Mouse (Mus musculus) myocyte (in vitro differentiated cells): ENCODE data around the gene Kirrel3.

ENCODE experiments used
- E2F4 ChIP-seq: IDR thresholded peaks from one replicate; pipeline ENCODE4 v1.6.1; 2011; ENCODE audit warnings: mild to moderate bottlenecking, control low read depth, moderate library complexity; ENCODE audit not compliant: insufficient read depth
- MAX ChIP-seq: IDR thresholded peaks from one replicate; pipeline ENCODE4 v1.6.1; 2011; ENCODE audit warnings: low read depth, mild to moderate bottlenecking, control low read depth
- MYOG ChIP-seq, 3 experiments: IDR thresholded peaks; one replicate each; pipeline ENCODE4 v1.6.1; 2011; ENCODE audit warnings: control low read depth in 2 of 3, low read depth in 2 of 3, mild to moderate bottlenecking in 2 of 3; ENCODE audit not compliant: insufficient read length in 2 of 3, control insufficient read depth in 1 of 3, insufficient read depth in 1 of 3
- POLR2A ChIP-seq: IDR thresholded peaks from one replicate; pipeline ENCODE4 v1.6.1; 2011; ENCODE audit warnings: low read depth, mild to moderate bottlenecking, control low read depth, moderate library complexity; ENCODE audit not compliant: insufficient read length
- POLR2AphosphoS2 ChIP-seq: IDR thresholded peaks from one replicate; pipeline ENCODE4 v1.6.1; 2011; ENCODE audit warnings: low read depth, control low read depth; ENCODE audit not compliant: insufficient read length
- SRF ChIP-seq: IDR thresholded peaks from one replicate; pipeline ENCODE4 v1.6.1; 2011; ENCODE audit warnings: low read depth; ENCODE audit not compliant: control insufficient read depth, insufficient read length
- TCF12 ChIP-seq: IDR thresholded peaks from one replicate; pipeline ENCODE4 v1.6.1; 2011; ENCODE audit warnings: mild to moderate bottlenecking, control low read depth; ENCODE audit not compliant: poor library complexity, insufficient read depth, severe bottlenecking
- USF1 ChIP-seq: IDR thresholded peaks from one replicate; pipeline ENCODE4 v1.6.1; 2011; ENCODE audit warnings: low read depth, mild to moderate bottlenecking, control low read depth, moderate library complexity

- TF ChIP-seq POLR2AphosphoS2 (no peak), TCF12 (no peak), SRF (no peak), USF1 (no peak), POLR2A (no peak), E2F4 (no peak), MYOG (IDR thresholded peaks at IDR 0.05; ENCODE audit: control insufficient read depth in 1 of 3, insufficient read depth in 1 of 3, insufficient read length in 2 of 3, low read depth in 2 of 3) (no peak), MAX (no peak)
Measured at GRCm38 (mm10) chr9:34459968-34460367, 25.7 kb upstream of the Kirrel3 start.
